Mouse (Mus musculus) heart, postnatal 36 days (tissue): ENCODE measurements around the gene Nadk. TPM values are rescaled to one million over a fixed set of nuclear protein-coding genes. Genes with fewer than 3 reads are reported as not detected.
"Not testable (repeated sequence)": the region's sequence is repeated elsewhere in the genome, so short reads cannot be mapped to it uniquely, and the experiment has no call there.

Source experiments
- DNase-seq, 2 experiments: peaks; one replicate each; pipeline ENCODE4 v3.0.0; 2021 to 2022
- intact Hi-C: fragments of 180-260 bp; cut with DNase I; formaldehyde crosslinking; loops from one replicate; pipeline ENCODE4 v1.15.1; 2025
- total RNA-seq, 2 experiments: library from RNA; stranded (reverse); gene quantifications; 2 replicates each; pipeline ENCODE4 v1.2.3; 2021

Gene Nadk
- total RNA-seq, 2 experiments from 2014 or later: 26.2 to 28.1 TPM

- no peak for DNase-seq
- intact Hi-C loops: loop anchor here (1.0 to 5.0 kb wide), 2 partner anchors 88 to 202 kb away; no protein-coding TSS in a partner anchor
These were observed 6.6 kb downstream of the Nadk start for GRCm38 (mm10) chr4:155568632-155569370.

DNA sequence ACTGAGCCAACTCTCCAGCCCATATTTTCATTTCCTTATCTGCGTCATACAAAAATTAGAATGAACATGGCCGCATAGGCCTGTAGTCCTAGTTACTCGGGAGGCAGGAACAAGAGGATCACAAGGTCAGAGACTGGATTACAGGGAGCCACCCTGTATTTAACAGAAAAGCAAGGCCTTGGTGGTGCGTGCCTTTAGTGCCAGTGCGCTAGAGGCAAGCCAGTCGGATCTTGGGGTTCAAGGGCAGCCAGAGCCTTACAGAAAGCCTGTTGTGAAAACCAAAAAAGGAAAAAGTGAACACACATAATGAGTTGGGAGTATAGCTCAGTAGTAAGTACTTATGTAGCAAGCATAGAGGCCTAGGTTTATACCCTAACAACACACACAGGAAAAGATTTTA is 7.6 kb downstream of the Nadk start:
- intact Hi-C loops: loop anchor here (5.0 kb wide), 1 partner anchor 203 kb away; no protein-coding TSS in a partner anchor
- DNase-seq: no peak

GRCm38 (mm10) chr4:155570315-155570714 is 8.1 kb downstream of the Nadk start:
- intact Hi-C loops, DNase-seq: not testable (repeated sequence)

- DNase-seq: no peak
These were observed 9.3 kb downstream of the Nadk start for GRCm38 (mm10) chr4:155571442-155571841.

GRCm38 (mm10) chr4:155573155-155573554 is 11.0 kb downstream of the Nadk start:
- intact Hi-C loops: no loop called here
- no peak for DNase-seq

More at GRCm38 (mm10) chr4:155571442-155571841, 9.3 kb downstream of the Nadk start:
- intact Hi-C loops: no loop called here

DNA sequence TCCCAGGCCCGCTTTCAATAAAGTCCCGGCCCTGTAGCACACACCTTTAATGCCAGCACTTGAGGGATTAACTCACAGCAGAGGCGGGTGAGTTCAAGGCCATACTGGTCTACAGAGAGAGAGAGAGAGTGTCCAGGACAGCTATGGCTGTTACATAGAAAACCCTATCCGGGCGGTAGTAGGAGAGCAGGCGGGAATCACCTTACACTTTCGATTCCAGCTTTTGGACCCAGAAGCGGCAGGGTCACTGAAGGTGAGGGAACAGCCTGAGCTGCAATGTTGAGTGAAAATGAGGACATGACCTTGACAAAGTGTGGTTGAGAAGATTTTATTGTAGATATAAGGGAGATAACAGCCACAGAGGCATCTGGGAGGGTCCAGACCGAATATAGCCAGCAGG is 11.7 kb downstream of the Nadk start:
- no peak for DNase-seq
- intact Hi-C loops: no loop called here

GRCm38 (mm10) chr4:155574931-155575330 is 12.8 kb downstream of the Nadk start:
- DNase-seq: no peak
- intact Hi-C loops: no loop called here

- intact Hi-C loops: no loop called here
- no peak for DNase-seq
These were observed 13.3 kb downstream of the Nadk start for GRCm38 (mm10) chr4:155575521-155575920.

GRCm38 (mm10) chr4:155577132-155577531 is 15.0 kb downstream of the Nadk start:
- peak in 1 of 2 experiments; percentile 20 for DNase-seq
- intact Hi-C loops: no loop called here

GRCm38 (mm10) chr4:155577741-155578140 is 15.6 kb downstream of the Nadk start:
- intact Hi-C loops: no loop called here
- DNase-seq: no peak

GRCm38 (mm10) chr4:155578336-155579125 is 16.4 kb downstream of the Nadk start:
- intact Hi-C loops: no loop called here
- peak; percentile 64 to 75 for DNase-seq

DNA sequence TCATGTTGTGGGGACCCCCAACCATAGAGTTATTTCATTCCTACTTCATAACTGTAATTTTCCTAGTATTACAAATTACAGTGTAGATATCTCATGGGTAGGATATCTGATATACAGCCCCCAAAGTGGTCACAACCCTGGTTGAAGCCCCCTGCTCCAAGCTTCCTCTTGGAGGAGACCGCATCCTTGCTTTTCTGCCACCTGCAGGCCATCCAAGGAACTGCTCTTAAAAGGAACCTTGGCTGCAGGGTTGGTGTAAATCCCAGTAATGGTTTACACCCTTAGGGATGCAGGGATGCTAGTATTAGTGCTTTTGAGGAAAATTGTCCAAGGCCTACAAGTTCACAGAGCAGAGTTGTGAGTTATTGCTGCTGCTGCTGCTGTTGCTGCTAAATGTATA is 18.2 kb downstream of the Nadk start:
- peak; percentile 59 to 75 for DNase-seq

DNA sequence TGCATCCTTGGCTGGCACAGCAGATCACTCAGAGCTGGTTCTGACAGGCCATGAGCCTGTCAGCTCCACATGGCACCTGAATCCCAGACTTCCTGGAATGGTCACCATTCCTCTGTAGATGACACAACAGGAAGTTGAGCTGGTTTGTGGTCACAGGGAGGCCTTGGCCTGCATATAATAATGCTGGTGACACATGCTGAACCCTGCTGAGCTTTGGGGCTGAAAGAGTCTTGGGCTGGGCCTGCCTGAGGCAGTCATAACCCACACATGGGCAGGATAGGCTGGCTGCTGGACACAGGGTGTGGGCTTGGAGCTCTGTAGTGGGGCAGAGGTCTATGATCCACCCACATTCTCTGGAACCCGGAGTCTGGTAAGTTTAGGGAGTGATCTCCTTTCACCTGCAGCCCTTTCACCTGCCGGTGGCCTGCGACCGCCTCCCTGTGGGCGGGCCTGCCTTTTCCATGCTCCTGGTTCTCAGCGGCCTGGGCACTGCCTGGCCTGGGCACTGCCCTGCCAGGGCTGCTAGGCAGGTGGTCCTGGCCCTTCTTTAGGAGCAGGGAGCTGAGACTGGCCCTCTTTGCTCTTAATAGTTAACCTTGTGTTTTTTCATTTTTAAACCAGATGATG is 20.2 kb downstream of the Nadk start:
- no peak for DNase-seq
- intact Hi-C loops: no loop called here

More for the DNA sequence above, 18.2 kb downstream of the Nadk start:
- intact Hi-C loops: loop anchor here (1.0 kb wide), 1 partner anchor 99 kb away; no protein-coding TSS in a partner anchor

- DNase-seq: no peak
- intact Hi-C loops: no loop called here
These were observed 27.2 kb downstream of the Nadk start for GRCm38 (mm10) chr4:155589356-155589755.

DNA sequence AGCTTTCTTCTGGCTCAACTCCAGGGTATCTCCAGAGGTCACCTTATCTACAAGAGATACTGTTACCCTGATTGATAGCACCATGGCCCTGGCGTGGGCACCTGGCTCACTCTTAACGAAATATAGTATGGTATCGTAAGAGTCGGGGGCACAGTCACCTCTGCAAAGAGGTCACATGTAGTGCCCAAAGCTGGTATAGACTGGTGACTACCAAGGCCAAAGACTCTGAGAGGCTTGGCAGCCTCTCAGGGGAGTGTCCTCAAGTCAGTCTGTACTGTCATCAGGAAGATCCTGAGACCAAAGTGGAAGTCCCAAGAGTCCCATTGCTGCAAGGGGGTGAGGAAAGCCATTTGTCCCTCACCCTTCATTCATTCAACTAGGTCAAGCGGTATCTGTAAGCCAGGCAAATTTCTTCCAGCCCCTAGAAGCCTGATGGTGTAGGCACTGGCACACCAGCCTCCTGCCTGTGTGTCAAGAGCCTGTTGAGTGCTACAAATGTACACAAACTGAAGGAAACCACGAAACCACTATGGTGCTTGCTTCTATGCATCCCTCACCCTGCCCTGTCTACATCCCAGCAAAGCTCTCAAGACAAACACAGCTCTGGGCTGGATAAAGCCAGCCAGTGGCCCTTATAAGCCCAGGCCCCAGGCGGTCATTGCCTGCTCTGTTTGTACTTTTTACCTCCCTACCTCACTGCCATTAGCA is 29.0 kb downstream of the Nadk start:
- intact Hi-C loops: no loop called here
- DNase-seq: no peak

DNA sequence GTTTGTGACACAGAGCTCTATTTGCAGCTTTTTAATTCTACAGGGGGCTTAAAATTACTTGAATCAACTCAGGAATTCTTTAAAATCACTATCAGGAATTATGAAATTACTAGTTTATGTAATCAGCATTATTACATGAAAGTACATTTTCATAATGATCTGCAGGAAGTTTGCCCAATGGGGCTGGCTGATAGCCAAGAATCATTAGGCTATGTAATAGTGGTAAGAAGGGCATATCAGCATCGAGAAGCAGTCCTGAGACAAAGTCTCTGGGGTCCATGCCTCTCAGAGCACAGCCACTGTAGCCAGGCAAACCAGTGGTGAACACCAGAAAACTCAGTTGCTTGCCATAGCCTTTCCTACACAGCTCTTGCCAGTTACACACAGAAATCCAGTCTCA is 31.6 kb downstream of the Nadk start:
- no peak for DNase-seq
- intact Hi-C loops: no loop called here

DNA sequence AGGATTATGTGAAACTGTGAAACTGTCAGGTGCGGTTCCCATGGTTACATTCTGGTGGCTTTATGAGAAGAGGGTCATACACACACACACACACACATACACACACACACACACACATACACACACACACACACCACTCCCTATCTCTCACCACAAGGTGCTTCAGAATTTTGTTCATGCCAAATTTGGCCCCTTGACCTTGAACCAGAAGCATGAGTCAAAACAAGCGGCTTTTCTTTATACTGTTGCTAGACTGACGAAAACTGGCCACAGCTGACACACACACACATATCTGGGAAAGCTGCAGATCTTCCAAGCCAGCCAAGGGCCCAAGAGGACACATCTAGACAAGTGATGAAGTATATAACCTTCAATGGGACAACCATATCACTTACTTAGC is 33.6 kb downstream of the Nadk start:
- intact Hi-C loops: no loop called here
- no peak for DNase-seq

DNA sequence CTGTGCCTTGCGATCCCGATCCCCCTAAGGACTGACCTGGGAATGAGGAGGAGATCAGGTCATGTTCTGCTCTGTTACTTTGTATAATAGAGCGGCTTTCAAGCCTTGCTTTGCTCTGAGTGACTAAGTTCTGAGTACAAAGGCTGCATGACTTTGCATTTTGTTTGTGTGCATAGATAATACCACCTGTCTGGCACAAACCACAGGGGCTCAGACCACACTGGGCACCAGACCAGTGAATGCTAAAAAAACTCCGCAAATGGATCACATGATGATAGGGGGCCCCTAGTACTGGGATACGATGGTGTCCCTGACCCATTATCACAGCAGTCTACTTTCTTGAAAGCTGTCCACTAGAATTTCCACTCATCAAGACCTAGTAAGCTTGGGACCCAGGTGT is 34.4 kb downstream of the Nadk start:
- intact Hi-C loops: no loop called here
- no peak for DNase-seq

GRCm38 (mm10) chr4:155598536-155598935 is 36.4 kb downstream of the Nadk start:
- intact Hi-C loops: no loop called here
- no peak for DNase-seq
